In the genomic region with DNA sequence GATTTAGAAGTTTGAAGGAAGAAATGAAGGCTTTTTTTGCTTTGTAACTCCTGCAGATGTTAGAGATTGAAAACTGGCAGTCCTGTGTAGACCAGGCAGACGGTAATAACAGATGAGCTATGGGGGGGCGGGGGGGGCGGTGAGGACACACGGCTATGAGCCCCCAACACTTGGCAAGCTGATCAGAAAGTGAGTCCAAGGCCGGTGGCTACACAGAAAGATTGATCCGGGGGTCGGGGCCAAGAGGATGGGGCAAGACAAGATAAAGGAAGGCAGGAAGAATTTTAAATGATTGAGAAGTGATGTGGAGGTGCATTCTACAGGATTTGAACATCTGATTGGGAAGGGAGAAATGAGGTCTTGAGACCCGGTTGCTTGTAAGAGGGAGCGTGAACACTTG, we compare ENCODE assay signal across 8 mouse cellular contexts. TPM values are rescaled to one million over a fixed set of nuclear protein-coding genes. Genes with fewer than 3 reads are reported as not detected.
DNase-seq lines count a peak whose midpoint lies in the region; ATAC-seq and TF ChIP-seq lines count a peak whose summit lies in the region.

No protein-coding gene starts in this region.

- H3K4me1 ChIP-seq in heart, embryonic 10.5 days: peaks cover 24% of the 10 kb centered on the region; the same call in 1 of the 2 replicates
- peaks cover 0 to 4% of the 10 kb centered on the region in 2 experiments; a peak in 1 of 4 replicates for H3K4me1 ChIP-seq in ES-E14 (ENCODE audit: control insufficient read depth in 2 of 2, insufficient read depth in 2 of 2, low read length in 2 of 2, poor library complexity in 1 of 2)
- H3K4me1 ChIP-seq in heart, postnatal 0 days (ENCODE audit: control insufficient read depth, insufficient read depth): 0 out of 2 replicates have a peak, but pooled peaks cover 3% of the 10 kb centered on the region

- peak overlapping the region; percentile 90 for H3K4me3 ChIP-seq in heart, embryonic 10.5 days
- peak overlapping the region; percentile 86 to 97 for H3K4me3 ChIP-seq in ES-E14 (ENCODE audit: insufficient read depth in 1 of 2, low read depth in 1 of 2, low read length in 2 of 2, poor library complexity in 1 of 2, severe bottlenecking in 1 of 2)
- peak overlapping the region; percentile 86 for H3K4me3 ChIP-seq in heart, postnatal 0 days (ENCODE audit: low read depth, low read length)
- peak overlapping the region; percentile 23; the same call in 1 of the 2 replicates for H3K4me3 ChIP-seq in macrophage (ENCODE audit: inconsistent target)

- H3K27me3 ChIP-seq in heart, embryonic 10.5 days (ENCODE audit: insufficient read depth, poor library complexity, severe bottlenecking): peaks cover 15% of the 10 kb centered on the region
- 0 out of 2 replicates have a peak, but pooled peaks cover 3% of the 10 kb centered on the region for H3K27me3 ChIP-seq in heart, postnatal 0 days (ENCODE audit: control insufficient read depth, insufficient read depth, low read length)

- peak overlapping the region; percentile 91 for H3K27ac ChIP-seq in heart, embryonic 10.5 days
- H3K27ac ChIP-seq in ES-E14 (ENCODE audit: insufficient read depth, low read depth, low read length, poor library complexity, severe bottlenecking): no peak overlapping the region
- no peak overlapping the region for H3K27ac ChIP-seq in heart, postnatal 0 days (ENCODE audit: low read depth)
- no peak overlapping the region for H3K27ac ChIP-seq in macrophage

- no peak for TF ChIP-seq EP300 in heart, postnatal 0 days (IDR thresholded peaks at IDR 0.05; ENCODE audit: low read depth)

- TF ChIP-seq CTCF in heart, postnatal 0 days (IDR thresholded peaks at IDR 0.05; ENCODE audit: low read depth): no peak

- no peak for ATAC-seq in heart, postnatal 0 days (ENCODE audit: insufficient read depth, low read depth)

- in situ Hi-C loops in ES-E14 (cut with MboI; ENCODE audit: low sequenced_read_pairs in 2 of 2, unreplicated experiment in 2 of 2): loop anchor here in 1 of 2 experiments (25.0 kb wide), 1 partner anchor 262 kb away; no protein-coding TSS in a partner anchor

- H3K9ac ChIP-seq in ES-E14 (ENCODE audit: insufficient read depth, low read depth, low read length, poor library complexity, severe bottlenecking): 0 out of 2 replicates have a peak overlapping the region, but pooled peaks have one; percentile 84
- H3K9ac ChIP-seq in heart, postnatal 0 days (replicated peaks; ENCODE audit: low read depth, low read length): peak overlapping the region; percentile 81; the same call in 1 of the 2 replicates

- H3K4me2 ChIP-seq in heart, postnatal 0 days (ENCODE audit: low read depth, low read length): peak overlapping the region; percentile 97

- intact Hi-C loops in gastrocnemius, postnatal 14 days (cut with DNase I; ENCODE audit: low total_unique reads): no loop called here

- DNase-seq in heart, embryonic 10.5 days (ENCODE audit: low spot score): no peak
- no peak for DNase-seq in heart, postnatal 4 days
- DNase-seq in ES-E14 (ENCODE audit: low read depth, low spot score): no peak
- no peak for DNase-seq in heart, postnatal 0 days (ENCODE audit: low spot score)
- no peak for DNase-seq in gastrocnemius, postnatal 14 days
- no peak for DNase-seq in T-cell, adult 2 months (ENCODE audit: low spot score)
- DNase-seq in kidney, postnatal 25 days: no peak

- H3K79me2 ChIP-seq in macrophage (ENCODE audit: inconsistent target): no peaks in the 10 kb centered on the region

- no peaks in the 10 kb centered on the region for H3K9me3 ChIP-seq in heart, embryonic 10.5 days
- H3K9me3 ChIP-seq in ES-E14 (ENCODE audit: control insufficient read depth, insufficient read depth, low read depth, low read length): no peaks in the 10 kb centered on the region
- no peaks in the 10 kb centered on the region for H3K9me3 ChIP-seq in heart, postnatal 0 days (replicated peaks; ENCODE audit: control insufficient read depth, low read length)

- 17% methylated on average over 9 of the region's 9 CpGs for WGBS in heart, embryonic 10.5 days
- WGBS in heart, postnatal 0 days: 31% methylated on average over 9 of the region's 9 CpGs
- 48% methylated on average over 9 of the region's 9 CpGs for WGBS in macrophage (ENCODE audit: missing documents)

- no peaks in the 10 kb centered on the region for H3K36me3 ChIP-seq in heart, embryonic 10.5 days
- H3K36me3 ChIP-seq in ES-E14 (ENCODE audit: control insufficient read depth, insufficient read depth, low read length, poor library complexity, severe bottlenecking): no peaks in the 10 kb centered on the region
- no peaks in the 10 kb centered on the region for H3K36me3 ChIP-seq in heart, postnatal 0 days (replicated peaks; ENCODE audit: control insufficient read depth, insufficient read depth, low read length)
- no peaks in the 10 kb centered on the region for H3K36me3 ChIP-seq in macrophage (ENCODE audit: inconsistent target)

TF ChIP-seq in ES-E14, 5 proteins besides CTCF, POLR2A, EP300 and RAD21:
- TF ChIP-seq HCFC1 (IDR thresholded peaks at IDR 0.05; ENCODE audit: borderline replicate concordance, insufficient read depth, low read length) (no peak), CHD2 (IDR thresholded peaks at IDR 0.05; ENCODE audit: low read depth, low read length) (no peak), ZNF384 (IDR thresholded peaks at IDR 0.05; ENCODE audit: low read depth, low read length) (no peak), ZC3H11A (IDR thresholded peaks at IDR 0.05; ENCODE audit: borderline replicate concordance, low read depth, low read length) (no peak), MAFK (IDR thresholded peaks at IDR 0.05; ENCODE audit: insufficient read depth, low read depth, low read length) (no peak)

RNA-seq across cellular contexts. Expression of a gene that starts 0.4 kb away (rescaled TPM):
- polyA plus RNA-seq in heart, embryonic 10.5 days (2016; fragmentation: Nextera tagmentation; extraction: Ambion mirVana): 17.2 and 18.0 TPM in 2 replicates
- 10 to 100 TPM; 31.2 to 34.6 TPM for total RNA-seq in heart, postnatal 4 days (2021)
- 11.2 and 17.5 TPM in 2 replicates for total RNA-seq in ES-E14 (2012; rRNA removed)
- total RNA-seq in heart, postnatal 0 days (2014; rRNA removed; ENCODE audit: low replicate concordance): 16.0 and 16.6 TPM in 2 replicates
- 16.2 and 17.4 TPM in 2 replicates for polyA plus RNA-seq in heart, postnatal 0 days (2015; fragmentation: Nextera tagmentation; extraction: Ambion mirVana)
- total RNA-seq in macrophage (2018; cell fraction: chromatin; rRNA removed): 10 to 100 TPM; 15.5 to 44.4 (median 28.6) TPM
- total RNA-seq in macrophage (2018; cell fraction: cytosol; rRNA removed): 10 to 100 TPM; 10.4 to 24.3 (median 16.6) TPM
- total RNA-seq in macrophage (2018; cell fraction: nucleus; rRNA removed): 10 to 100 TPM in 23 of 26 experiments, 1 to 10 TPM in 3; 8.1 to 36.0 (median 17.0) TPM
- polyA plus RNA-seq in macrophage (2018): 19.3 to 36.5 TPM (median 25.1 TPM) in 3 replicates
- 10 to 100 TPM; 15.8 to 17.4 TPM for total RNA-seq in gastrocnemius, postnatal 14 days (2021)

RNA-seq across cellular contexts. Expression of a gene that starts 59.6 kb away (rescaled TPM):
- polyA plus RNA-seq in heart, embryonic 10.5 days (2016; fragmentation: Nextera tagmentation; extraction: Ambion mirVana): 100 and 119 TPM in 2 replicates
- total RNA-seq in heart, postnatal 4 days (2021): 10 to 100 TPM; 71.3 to 74.6 TPM
- 60.2 and 91.7 TPM in 2 replicates for total RNA-seq in ES-E14 (2012; rRNA removed)
- 105 and 125 TPM in 2 replicates for total RNA-seq in heart, postnatal 0 days (2014; rRNA removed; ENCODE audit: low replicate concordance)
- polyA plus RNA-seq in heart, postnatal 0 days (2015; fragmentation: Nextera tagmentation; extraction: Ambion mirVana): 45.7 and 48.6 TPM in 2 replicates
- total RNA-seq in macrophage (2018; cell fraction: chromatin; rRNA removed): 10 to 100 TPM; 15.3 to 49.2 (median 34.0) TPM
- total RNA-seq in macrophage (2018; cell fraction: cytosol; rRNA removed): 10 to 100 TPM; 59.5 to 74.1 (median 66.3) TPM
- total RNA-seq in macrophage (2018; cell fraction: nucleus; rRNA removed): 10 to 100 TPM; 23.6 to 67.9 (median 41.5) TPM
- 51.3 to 88.5 TPM (median 66.0 TPM) in 3 replicates for polyA plus RNA-seq in macrophage (2018)
- 10 to 100 TPM; 40.7 to 43.2 TPM for total RNA-seq in gastrocnemius, postnatal 14 days (2021)

Comparison
In these comparisons a context has a peak if more than half of its experiments do, and no peak if none do; other contexts are left out.
1. H3K4me3 ChIP-seq: peak in every context shown above with its lines; median percentile 92 in ES-E14; 90 in heart, embryonic 10.5 days; 86 in heart, postnatal 0 days; 23 in macrophage.